Mouse (Mus musculus) forebrain, embryonic 13.5 days (tissue): ENCODE data around the gene Gzme. TPM values are rescaled to one million over a fixed set of nuclear protein-coding genes. Genes with fewer than 3 reads are reported as not detected.
"Not testable (repeated sequence)": the region's sequence is repeated elsewhere in the genome, so short reads cannot be mapped to it uniquely, and the experiment has no call there.

Source experiments
- ATAC-seq: fragments of 200-750 bp; cut with Nextera tagmentation; 2 replicates; pipeline ENCODE4 v1.8.0; 2017
- H3K27ac ChIP-seq: fragments of 300-500 bp; sonication (generic); 2 replicates; pipeline ENCODE4 v1.5.1; 2015; ENCODE audit warnings: inconsistent platforms, mild to moderate bottlenecking, moderate library complexity
- H3K27me3 ChIP-seq: fragments of 300-500 bp; sonication (generic); 2 replicates; pipeline ENCODE4 v1.6.1; 2015; ENCODE audit warnings: mild to moderate bottlenecking, inconsistent platforms
- H3K36me3 ChIP-seq: fragments of 300-500 bp; sonication (generic); 2 replicates; pipeline ENCODE4 v1.6.1; 2015; ENCODE audit warnings: mild to moderate bottlenecking, inconsistent platforms; ENCODE audit not compliant: poor library complexity, severe bottlenecking
- H3K4me1 ChIP-seq: fragments of 300-500 bp; sonication (generic); 2 replicates; pipeline ENCODE4 v1.6.1; 2015; ENCODE audit warnings: inconsistent platforms
- H3K4me2 ChIP-seq: fragments of 300-500 bp; sonication (generic); 2 replicates; pipeline ENCODE4 v1.6.1; 2015; ENCODE audit warnings: inconsistent platforms, mild to moderate bottlenecking, moderate library complexity
- H3K4me3 ChIP-seq: fragments of 300-500 bp; sonication (generic); 2 replicates; pipeline ENCODE4 v1.5.1; 2015; ENCODE audit warnings: mild to moderate bottlenecking, inconsistent platforms
- H3K9ac ChIP-seq: fragments of 300-500 bp; sonication (generic); 2 replicates; pipeline ENCODE4 v1.6.1; 2015; ENCODE audit warnings: mild to moderate bottlenecking, inconsistent platforms
- H3K9me3 ChIP-seq: fragments of 300-500 bp; sonication (generic); replicated peaks from 2 replicates; pipeline ENCODE4 v1.6.1; 2016; ENCODE audit warnings: inconsistent platforms
- WGBS: fragments of 180-500 bp; shearing (Covaris S2); methylation state at CpG from one replicate; pipeline ENCODE4 v1.1.7; 2015; 5-methylcytosine and 5-hydroxymethylcytosine counted together
- polyA plus RNA-seq: library from polyadenylated mRNA; unstranded; fragments of >200 nt; fragmentation: Nextera tagmentation; extraction: Ambion mirVana; gene quantifications from 2 replicates; pipeline ENCODE4 v1.2.1, GENCODE M21; 2015

Gene Gzme
- polyA plus RNA-seq, result not detected in 2 replicates

GRCm38 (mm10) chr14:56120525-56120924, at the start of gene Gzme:
Gzme (minus strand) TSS chr14:56120625.
- H3K9ac ChIP-seq, result no peak within 1 kb of the TSS

GRCm38 (mm10) chr14:56168009-56168408, 47.6 kb upstream of the Gzme start:
- Histone ChIP-seq H3K4me3 (no peak overlapping the region), H3K9me3 (no peaks in the 10 kb centered on the region), H3K27ac (no peak overlapping the region), H3K36me3 (no peaks in the 10 kb centered on the region), H3K9ac (no peak overlapping the region), H3K4me2 (no peak overlapping the region), H3K4me1 (no peaks in the 10 kb centered on the region), H3K27me3 (no peaks in the 10 kb centered on the region)
- WGBS, result 89% methylated on average over 6 of the region's 6 CpGs
- no peak for ATAC-seq

More at GRCm38 (mm10) chr14:56120525-56120924, at the start of gene Gzme:
- Histone ChIP-seq H3K36me3 (no peaks in the 10 kb centered on the region), H3K27ac (no peak within 1 kb of the TSS), H3K4me2 (no peak within 1 kb of the TSS), H3K9me3 (no peaks in the 10 kb centered on the region), H3K27me3 (no peaks in the 10 kb centered on the region), H3K4me3 (no peak within 1 kb of the TSS), H3K4me1 (no peaks in the 10 kb centered on the region)
- ATAC-seq, result no peak

- ATAC-seq, result no peak
- no peaks in the 10 kb centered on the region for H3K4me1 ChIP-seq
- WGBS, result 88% methylated on average over 2 of the region's 2 CpGs
- no peak overlapping the region for H3K9ac ChIP-seq
- no peaks in the 10 kb centered on the region for H3K36me3 ChIP-seq
- no peak overlapping the region for H3K27ac ChIP-seq
- H3K4me3 ChIP-seq, result no peak overlapping the region
- H3K4me2 ChIP-seq, result no peak overlapping the region
- no peaks in the 10 kb centered on the region for H3K9me3 ChIP-seq
- no peaks in the 10 kb centered on the region for H3K27me3 ChIP-seq
These were observed 41.7 kb upstream of the Gzme start for GRCm38 (mm10) chr14:56162109-56162508.

- H3K4me1 ChIP-seq, H3K4me3 ChIP-seq, H3K9ac ChIP-seq, H3K4me2 ChIP-seq, H3K9me3 ChIP-seq, H3K36me3 ChIP-seq, H3K27me3 ChIP-seq, ATAC-seq, H3K27ac ChIP-seq: not testable (repeated sequence)
- 73% methylated on average over 2 of the region's 2 CpGs for WGBS
These were observed 39.1 kb upstream of the Gzme start, which contains the start of gene Gzmg for GRCm38 (mm10) chr14:56159479-56159878. Gzmg (minus strand) TSS chr14:56159579.

GRCm38 (mm10) chr14:56155340-56155739, 34.9 kb upstream of the Gzme start:
- H3K4me2 ChIP-seq, result no peak overlapping the region
- ATAC-seq, result no peak
- H3K9ac ChIP-seq, result no peak overlapping the region
- no peaks in the 10 kb centered on the region for H3K9me3 ChIP-seq
- H3K27ac ChIP-seq, result no peak overlapping the region
- no peaks in the 10 kb centered on the region for H3K27me3 ChIP-seq
- no peak overlapping the region for H3K4me3 ChIP-seq
- WGBS, result 75% methylated on average over 2 of the region's 2 CpGs
- H3K4me1 ChIP-seq, result no peaks in the 10 kb centered on the region
- H3K36me3 ChIP-seq, result no peaks in the 10 kb centered on the region

GRCm38 (mm10) chr14:56133675-56134074, 13.2 kb upstream of the Gzme start:
- H3K4me1 ChIP-seq, H3K27me3 ChIP-seq, H3K27ac ChIP-seq, H3K9ac ChIP-seq, H3K4me3 ChIP-seq, H3K36me3 ChIP-seq, ATAC-seq, H3K9me3 ChIP-seq, H3K4me2 ChIP-seq: not testable (repeated sequence)
- WGBS, result 85% methylated on average over 1 of the region's 1 CpGs

GRCm38 (mm10) chr14:56132508-56132907, 12.1 kb upstream of the Gzme start, which contains the start of gene Gzmd:
Gzmd (minus strand) TSS chr14:56132608.
- H3K27ac ChIP-seq, H3K4me1 ChIP-seq, H3K4me2 ChIP-seq, H3K27me3 ChIP-seq, ATAC-seq, H3K36me3 ChIP-seq, H3K9ac ChIP-seq, H3K4me3 ChIP-seq, H3K9me3 ChIP-seq: not testable (repeated sequence)
- 81% methylated on average over 2 of the region's 2 CpGs for WGBS

- H3K27me3 ChIP-seq, result no peaks in the 10 kb centered on the region
- H3K9me3 ChIP-seq, result no peaks in the 10 kb centered on the region
- H3K4me1 ChIP-seq, result no peaks in the 10 kb centered on the region
- WGBS, result 44% methylated on average over 3 of the region's 3 CpGs
- H3K4me2 ChIP-seq, result no peak overlapping the region
- H3K27ac ChIP-seq, result no peak overlapping the region
- H3K4me3 ChIP-seq, result no peak overlapping the region
- H3K36me3 ChIP-seq, result no peaks in the 10 kb centered on the region
- no peak overlapping the region for H3K9ac ChIP-seq
- no peak for ATAC-seq
These were observed 7.9 kb upstream of the Gzme start for GRCm38 (mm10) chr14:56128341-56128740.

GRCm38 (mm10) chr14:56123516-56123915, 3.1 kb upstream of the Gzme start:
- Histone ChIP-seq H3K9ac (no peak overlapping the region), H3K9me3 (no peaks in the 10 kb centered on the region), H3K4me2 (no peak overlapping the region), H3K4me1 (no peaks in the 10 kb centered on the region), H3K4me3 (no peak overlapping the region), H3K36me3 (no peaks in the 10 kb centered on the region), H3K27me3 (no peaks in the 10 kb centered on the region), H3K27ac (no peak overlapping the region)
- ATAC-seq, result no peak
- 89% methylated on average over 3 of the region's 3 CpGs for WGBS

GRCm38 (mm10) chr14:56115531-56116310, 4.7 kb downstream of the Gzme start:
- H3K27me3 ChIP-seq, H3K4me2 ChIP-seq, ATAC-seq, H3K9me3 ChIP-seq, H3K27ac ChIP-seq, H3K4me3 ChIP-seq, H3K4me1 ChIP-seq, H3K9ac ChIP-seq, H3K36me3 ChIP-seq: not testable (repeated sequence)
- 93% methylated on average over 33 of the region's 33 CpGs for WGBS

GRCm38 (mm10) chr14:56105447-56106180, 14.8 kb downstream of the Gzme start:
- no peaks in the 10 kb centered on the region for H3K4me1 ChIP-seq
- H3K4me3 ChIP-seq, result no peak overlapping the region
- H3K27ac ChIP-seq, result no peak overlapping the region
- no peaks in the 10 kb centered on the region for H3K9me3 ChIP-seq
- no peaks in the 10 kb centered on the region for H3K27me3 ChIP-seq
- no peak overlapping the region for H3K9ac ChIP-seq
- no peak for ATAC-seq
- 86% methylated on average over 13 of the region's 13 CpGs for WGBS
- no peak overlapping the region for H3K4me2 ChIP-seq
- H3K36me3 ChIP-seq, result no peaks in the 10 kb centered on the region

- H3K27me3 ChIP-seq, result no peaks in the 10 kb centered on the region
- no peaks in the 10 kb centered on the region for H3K36me3 ChIP-seq
- WGBS, result 90% methylated on average over 5 of the region's 5 CpGs
- H3K27ac ChIP-seq, result no peak overlapping the region
- no peak for ATAC-seq
- no peak overlapping the region for H3K4me2 ChIP-seq
- no peaks in the 10 kb centered on the region for H3K4me1 ChIP-seq
- no peak overlapping the region for H3K9ac ChIP-seq
- no peaks in the 10 kb centered on the region for H3K9me3 ChIP-seq
- H3K4me3 ChIP-seq, result no peak overlapping the region
These were observed 15.4 kb downstream of the Gzme start for GRCm38 (mm10) chr14:56105016-56105415.
